Mouse (Mus musculus): ENCODE results near the gene Dkk2. TPM values are rescaled to one million over a fixed set of nuclear protein-coding genes. Genes with fewer than 3 reads are reported as not detected.

Dkk2 gene
- polyA plus RNA-seq, 1 experiment from 2014 or later = 0.55 TPM

DNA sequence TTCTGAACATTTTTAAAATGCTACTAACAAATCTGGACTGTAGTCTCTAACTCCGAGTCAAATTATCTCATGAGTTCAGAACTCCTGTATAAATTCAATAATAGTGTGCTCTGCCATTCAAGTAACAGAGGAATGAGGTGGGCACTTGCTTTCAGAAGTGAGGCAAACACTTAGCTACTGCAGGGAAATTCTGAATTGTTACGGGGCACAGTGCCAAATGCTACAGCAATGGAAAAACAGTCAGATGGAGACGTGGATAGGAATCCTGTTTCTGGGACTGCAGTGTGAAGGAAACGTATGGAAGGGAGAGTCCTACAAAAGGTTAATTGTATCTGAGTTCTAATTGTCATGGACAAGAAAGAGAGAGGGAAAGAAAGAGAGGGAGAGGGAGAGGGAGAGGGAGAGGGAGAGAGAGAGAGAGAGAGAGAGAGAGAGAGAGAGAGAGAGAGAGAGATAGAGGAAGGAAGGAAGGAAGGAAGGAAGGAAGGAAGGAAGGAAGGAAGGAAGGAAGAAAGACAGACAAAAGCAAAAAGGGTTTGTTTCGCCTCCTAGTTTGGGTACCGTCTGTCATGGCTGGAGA is 64.4 kb downstream of the Dkk2 start:
- Histone ChIP-seq H3K27ac (no peak overlapping the region), H3K4me3 (ENCODE audit: inconsistent target) (no peak overlapping the region), H3K79me2 (ENCODE audit: inconsistent target) (no peaks in the 10 kb centered on the region), H3K36me3 (ENCODE audit: inconsistent target) (no peaks in the 10 kb centered on the region)
- 90% methylated on average over 6 of the region's 6 CpGs for WGBS (ENCODE audit: missing documents)

DNA sequence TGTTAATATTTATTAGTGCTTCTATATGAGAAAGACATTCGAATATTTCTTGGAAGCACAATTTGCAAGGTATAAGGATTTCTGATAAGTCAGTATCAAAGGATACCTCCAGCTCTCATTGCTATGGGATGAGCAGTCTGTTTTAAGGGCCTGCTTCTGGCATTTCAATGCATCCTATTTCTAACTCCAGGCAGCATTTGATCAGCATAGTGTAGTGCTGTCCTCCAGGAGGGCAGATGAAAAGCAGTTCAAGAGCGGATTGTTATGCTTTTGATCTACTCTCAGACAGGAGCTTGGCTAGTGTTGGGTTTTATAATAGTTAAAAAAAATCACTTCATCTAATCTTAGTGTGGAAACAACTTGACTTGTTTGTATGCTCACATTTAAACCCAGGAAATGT is 73.7 kb downstream of the Dkk2 start:
- no peaks in the 10 kb centered on the region for H3K79me2 ChIP-seq (ENCODE audit: inconsistent target)
- H3K4me3 ChIP-seq (ENCODE audit: inconsistent target) = no peak overlapping the region
- no peaks in the 10 kb centered on the region for H3K36me3 ChIP-seq (ENCODE audit: inconsistent target)
- 89% methylated on average over 2 of the region's 2 CpGs for WGBS (ENCODE audit: missing documents)
- no peak overlapping the region for H3K27ac ChIP-seq

DNA sequence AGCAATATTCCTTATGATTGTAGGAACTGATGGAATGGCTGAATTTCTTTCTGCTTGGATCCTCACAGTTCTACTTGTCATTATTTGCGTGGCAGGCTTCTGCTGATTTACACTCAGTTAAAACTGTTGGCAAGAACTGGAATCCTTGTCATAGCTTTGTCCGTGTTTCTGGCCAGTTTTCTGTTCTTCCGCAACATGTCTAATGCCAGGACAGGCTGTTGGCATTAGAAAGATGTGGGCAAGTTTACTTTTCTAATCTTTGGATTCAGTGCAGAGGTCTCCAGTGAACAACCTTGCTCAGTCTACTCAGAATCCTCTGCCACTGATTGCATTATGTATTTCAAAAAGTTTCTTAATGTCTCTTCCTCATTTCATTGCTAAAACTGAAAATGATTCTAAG is 83.8 kb downstream of the Dkk2 start:
- H3K4me3 ChIP-seq (ENCODE audit: inconsistent target) = no peak overlapping the region
- no peak overlapping the region for H3K27ac ChIP-seq
- 92% methylated on average over 3 of the region's 3 CpGs for WGBS (ENCODE audit: missing documents)
- H3K79me2 ChIP-seq (ENCODE audit: inconsistent target) = no peaks in the 10 kb centered on the region
- no peaks in the 10 kb centered on the region for H3K36me3 ChIP-seq (ENCODE audit: inconsistent target)

DNA sequence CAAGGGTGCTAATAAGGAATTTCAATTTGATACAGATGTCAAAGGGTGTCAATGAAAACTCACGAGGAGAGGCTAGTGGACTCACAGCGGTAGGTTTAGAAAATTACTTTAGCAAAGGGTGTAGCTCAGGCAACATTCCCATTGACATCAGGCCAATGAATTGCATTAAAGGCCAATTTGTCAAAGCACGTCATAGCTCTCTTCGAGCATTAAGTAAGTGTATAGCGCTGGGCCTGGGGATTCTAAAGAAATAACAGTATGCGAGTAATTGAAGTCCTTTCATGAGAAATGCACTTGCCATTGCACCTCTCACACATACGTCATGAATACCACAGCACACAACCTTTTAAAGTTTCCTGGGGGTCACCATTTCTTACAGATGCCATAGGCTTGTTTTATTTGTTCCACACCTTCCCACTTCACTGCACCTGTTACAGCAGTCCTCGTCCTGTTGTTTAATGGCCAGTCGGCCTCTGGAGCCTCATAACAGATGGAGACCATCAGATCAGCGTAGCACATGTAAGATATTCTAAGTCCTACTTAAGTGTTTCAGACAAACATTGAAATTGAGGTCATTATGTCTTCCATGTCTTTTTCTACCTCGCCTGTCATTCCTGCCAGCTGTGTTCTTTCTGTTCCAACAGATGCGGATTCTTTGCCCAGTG is 101.9 kb downstream of the Dkk2 start:
- no peak overlapping the region for H3K27ac ChIP-seq
- WGBS (ENCODE audit: missing documents) = 94% methylated on average over 12 of the region's 12 CpGs
- H3K36me3 ChIP-seq (ENCODE audit: inconsistent target) = no peaks in the 10 kb centered on the region
- H3K4me3 ChIP-seq (ENCODE audit: inconsistent target) = no peak overlapping the region
- H3K79me2 ChIP-seq (ENCODE audit: inconsistent target) = no peaks in the 10 kb centered on the region

DNA sequence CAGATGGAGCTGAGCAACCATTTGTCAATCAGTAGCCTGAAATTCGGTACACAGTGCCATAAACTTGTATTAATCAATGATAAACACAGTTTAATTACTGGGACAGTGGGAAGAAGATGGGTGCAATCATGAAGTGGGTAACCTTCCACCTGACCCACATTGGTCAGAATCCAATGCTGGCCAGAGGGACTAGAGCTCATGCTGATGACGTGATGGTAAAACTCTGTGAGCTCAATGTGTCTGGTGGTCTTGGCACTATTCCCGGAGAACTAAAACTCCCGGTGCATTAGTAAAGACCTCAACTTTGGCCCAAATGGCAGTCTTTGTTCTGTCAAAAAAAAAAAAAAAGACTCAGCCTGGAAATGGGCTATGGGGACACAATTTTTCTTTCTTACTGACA is 116.9 kb downstream of the Dkk2 start:
- H3K4me3 ChIP-seq (ENCODE audit: inconsistent target) = no peak overlapping the region
- no peak overlapping the region for H3K27ac ChIP-seq
- H3K79me2 ChIP-seq (ENCODE audit: inconsistent target) = no peaks in the 10 kb centered on the region
- H3K36me3 ChIP-seq (ENCODE audit: inconsistent target) = no peaks in the 10 kb centered on the region
- 88% methylated on average over 3 of the region's 4 CpGs for WGBS (ENCODE audit: missing documents)

DNA sequence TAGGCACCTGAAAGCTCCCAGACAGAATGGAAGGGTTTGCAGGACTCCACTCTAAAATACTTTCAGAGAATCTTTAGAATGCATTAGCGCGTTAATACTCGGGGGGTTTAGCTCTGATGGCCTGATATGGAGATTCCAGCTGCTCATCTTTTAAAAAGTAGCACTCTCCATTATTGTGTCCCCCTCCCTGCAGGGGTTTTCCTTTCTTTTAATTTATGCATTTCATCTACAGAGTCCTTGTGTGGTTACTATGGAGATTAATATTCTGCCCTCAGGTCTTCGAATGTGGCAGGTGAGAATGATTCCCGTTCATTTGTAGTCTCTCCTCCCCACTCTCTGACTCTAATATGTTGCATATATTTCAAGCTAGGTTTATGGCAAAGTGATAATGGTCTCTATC is 117.6 kb downstream of the Dkk2 start:
- 96% methylated on average over 5 of the region's 5 CpGs for WGBS (ENCODE audit: missing documents)
- Histone ChIP-seq H3K36me3 (ENCODE audit: inconsistent target) (no peaks in the 10 kb centered on the region), H3K79me2 (ENCODE audit: inconsistent target) (no peaks in the 10 kb centered on the region), H3K4me3 (ENCODE audit: inconsistent target) (no peak overlapping the region), H3K27ac (no peak overlapping the region)

DNA sequence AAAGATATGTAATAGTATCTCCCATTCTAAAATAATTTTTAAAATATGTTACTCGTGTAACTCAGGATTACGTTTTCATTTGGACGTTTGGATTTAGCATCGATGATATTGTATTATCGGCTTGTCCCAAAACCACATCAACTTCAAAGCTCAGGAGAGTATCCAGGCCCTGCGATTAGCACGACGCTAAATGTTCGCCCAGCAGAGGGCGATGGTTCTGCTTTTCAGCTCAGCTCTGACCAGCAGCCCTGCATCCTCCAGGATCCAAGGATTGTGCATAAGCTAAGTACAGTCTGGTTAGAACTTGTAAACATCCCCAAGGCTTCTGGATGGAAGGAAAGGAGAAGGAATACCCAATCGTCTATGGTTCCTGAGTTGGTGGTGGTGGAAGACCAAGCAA is 122.4 kb downstream of the Dkk2 start:
- 46% methylated on average over 11 of the region's 11 CpGs for WGBS (ENCODE audit: missing documents)
- no peak overlapping the region for H3K4me3 ChIP-seq (ENCODE audit: inconsistent target)
- no peak overlapping the region for H3K27ac ChIP-seq
- H3K36me3 ChIP-seq (ENCODE audit: inconsistent target) = no peaks in the 10 kb centered on the region
- H3K79me2 ChIP-seq (ENCODE audit: inconsistent target) = no peaks in the 10 kb centered on the region

DNA sequence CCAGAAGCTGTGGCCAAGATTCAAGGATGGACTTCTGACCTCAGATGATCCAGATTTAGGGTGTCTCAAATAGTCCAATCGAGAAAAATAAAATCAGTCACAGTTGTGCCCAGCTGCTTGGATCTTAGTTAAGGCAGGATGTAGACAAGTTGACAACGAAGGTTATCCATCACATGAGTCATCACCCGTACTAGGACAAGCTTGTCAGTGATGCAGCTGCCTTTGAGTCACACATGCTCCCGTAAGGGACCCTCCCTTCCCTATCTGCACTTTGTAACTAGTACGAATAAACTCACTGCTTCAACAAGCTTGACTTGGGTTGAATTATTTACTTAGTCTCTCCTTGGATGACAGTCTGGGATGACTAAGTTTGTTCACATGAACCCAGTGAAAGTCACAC is 126.2 kb downstream of the Dkk2 start:
- H3K36me3 ChIP-seq (ENCODE audit: inconsistent target) = no peaks in the 10 kb centered on the region
- no peak overlapping the region for H3K27ac ChIP-seq
- no peak overlapping the region for H3K4me3 ChIP-seq (ENCODE audit: inconsistent target)
- 82% methylated on average over 5 of the region's 5 CpGs for WGBS (ENCODE audit: missing documents)
- no peaks in the 10 kb centered on the region for H3K79me2 ChIP-seq (ENCODE audit: inconsistent target)

DNA sequence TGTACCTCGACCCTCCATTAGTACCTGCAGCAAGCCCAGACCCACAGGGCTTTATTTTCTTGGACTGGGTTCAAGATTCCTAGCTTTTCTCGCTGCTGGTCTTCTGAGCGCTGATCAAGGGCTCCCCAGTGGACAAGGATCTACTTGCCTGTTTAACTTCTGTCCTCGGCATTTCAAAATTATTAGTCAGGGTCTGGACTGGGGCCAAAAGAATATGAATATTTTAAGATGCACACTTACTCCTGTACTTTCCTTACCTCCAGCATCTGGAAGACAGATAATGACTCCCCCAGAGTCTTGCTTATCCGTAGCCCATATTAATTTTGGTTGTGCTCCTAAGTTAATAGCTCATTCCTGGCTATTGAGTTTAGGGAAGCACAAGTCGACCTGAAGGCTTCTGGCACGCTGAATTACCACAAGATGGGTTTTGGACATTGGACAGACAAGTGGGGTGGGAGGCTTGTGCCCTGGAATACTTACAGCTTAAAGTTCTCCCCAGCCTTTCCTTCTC is 134.9 kb downstream of the Dkk2 start:
- H3K27ac ChIP-seq = no peak overlapping the region
- no peaks in the 10 kb centered on the region for H3K36me3 ChIP-seq (ENCODE audit: inconsistent target)
- no peaks in the 10 kb centered on the region for H3K79me2 ChIP-seq (ENCODE audit: inconsistent target)
- 82% methylated on average over 7 of the region's 7 CpGs for WGBS (ENCODE audit: missing documents)
- H3K4me3 ChIP-seq (ENCODE audit: inconsistent target) = no peak overlapping the region

DNA sequence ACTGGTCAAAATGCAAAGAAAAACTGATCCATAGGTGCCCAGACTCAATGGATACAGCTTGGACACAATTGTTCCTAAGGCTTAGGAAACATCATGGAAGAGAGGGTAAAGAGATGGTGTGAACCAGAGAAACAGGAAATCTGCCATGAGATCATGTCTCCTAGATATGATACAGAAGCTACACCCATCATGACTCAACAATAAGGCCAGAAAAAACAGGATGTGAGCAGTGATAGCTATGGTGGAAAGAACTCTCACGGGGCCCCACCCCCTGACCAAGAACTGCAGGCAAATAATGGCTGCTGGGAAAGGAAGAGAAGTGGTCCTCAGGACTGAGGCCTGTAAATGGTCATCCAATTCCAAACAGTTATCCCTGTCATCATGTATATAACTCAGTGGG is 142.5 kb downstream of the Dkk2 start:
- no peak overlapping the region for H3K4me3 ChIP-seq (ENCODE audit: inconsistent target)
- H3K79me2 ChIP-seq (ENCODE audit: inconsistent target) = no peaks in the 10 kb centered on the region
- WGBS (ENCODE audit: missing documents) = 58% methylated on average over 1 of the region's 1 CpGs

More for the DNA sequence above, 142.5 kb downstream of the Dkk2 start:
- H3K36me3 ChIP-seq (ENCODE audit: inconsistent target) = no peaks in the 10 kb centered on the region
- no peak overlapping the region for H3K27ac ChIP-seq
